Mouse (Mus musculus): ENCODE data around the gene Lrrc45.

Gene Lrrc45

DNA sequence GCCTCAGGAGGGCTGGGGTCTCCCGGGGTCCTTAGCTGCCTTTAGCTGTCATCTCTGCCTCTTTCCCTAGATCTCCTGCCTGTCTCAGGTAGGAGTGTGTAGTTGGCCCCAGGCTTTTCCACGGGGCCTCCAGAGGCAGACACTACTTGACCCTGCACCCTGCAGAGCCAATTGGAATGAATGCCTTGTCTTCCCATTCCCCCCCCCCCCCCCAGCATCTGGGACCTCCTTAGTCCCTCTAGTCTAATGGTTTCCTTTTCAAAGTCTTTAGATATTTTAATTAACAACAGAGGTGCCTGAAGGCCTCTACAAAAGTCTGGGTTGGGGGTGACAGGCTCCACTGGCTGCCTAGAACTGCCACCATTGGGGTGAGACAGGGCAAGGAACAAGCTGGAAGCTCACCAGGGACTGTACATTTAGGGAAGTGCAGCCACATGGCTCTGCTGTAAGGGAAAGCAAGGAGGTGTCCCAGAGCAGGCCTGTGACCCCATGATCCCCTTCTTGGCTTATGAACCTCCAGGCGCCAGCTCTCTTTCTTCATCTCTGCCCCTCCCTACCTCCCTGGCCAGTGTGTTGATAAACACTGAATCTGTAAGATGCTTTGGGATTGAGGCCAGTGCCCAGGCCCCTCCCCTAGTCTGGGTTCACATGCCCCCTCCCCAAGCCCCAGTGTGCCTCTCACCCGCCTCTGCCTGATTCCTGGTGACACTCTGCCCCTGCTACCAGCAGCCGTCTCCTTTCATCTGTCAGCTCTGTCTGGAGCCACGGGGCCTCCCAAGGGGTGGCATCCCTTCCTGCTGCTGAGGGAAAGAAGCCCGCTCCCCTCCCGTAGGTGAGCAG, 9.0 kb upstream of the Lrrc45 start:
- DNase-seq (ENCODE audit: low spot score in 2 of 2): no peak

DNA sequence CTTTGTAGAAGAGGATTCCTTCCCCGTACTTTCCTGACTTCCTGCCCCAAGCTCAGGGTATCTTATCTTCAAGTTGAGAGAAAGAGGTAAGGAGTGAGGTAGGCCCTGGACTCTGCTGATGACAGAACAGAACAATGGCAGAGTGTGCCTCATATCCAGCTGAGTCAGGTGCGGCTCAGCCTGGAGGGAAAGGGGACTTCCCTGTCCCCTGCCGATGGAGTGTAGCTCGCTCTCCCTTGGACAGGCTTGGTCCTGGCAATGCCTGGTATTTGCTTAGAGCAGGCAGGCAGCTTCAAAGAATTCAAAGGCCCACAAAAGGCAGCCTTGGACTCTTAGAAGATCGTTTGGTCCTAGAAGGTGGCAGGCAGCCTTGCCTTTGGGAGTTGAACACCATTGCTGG, 7.6 kb upstream of the Lrrc45 start:
- no peak for DNase-seq (ENCODE audit: low spot score in 2 of 2)

DNA sequence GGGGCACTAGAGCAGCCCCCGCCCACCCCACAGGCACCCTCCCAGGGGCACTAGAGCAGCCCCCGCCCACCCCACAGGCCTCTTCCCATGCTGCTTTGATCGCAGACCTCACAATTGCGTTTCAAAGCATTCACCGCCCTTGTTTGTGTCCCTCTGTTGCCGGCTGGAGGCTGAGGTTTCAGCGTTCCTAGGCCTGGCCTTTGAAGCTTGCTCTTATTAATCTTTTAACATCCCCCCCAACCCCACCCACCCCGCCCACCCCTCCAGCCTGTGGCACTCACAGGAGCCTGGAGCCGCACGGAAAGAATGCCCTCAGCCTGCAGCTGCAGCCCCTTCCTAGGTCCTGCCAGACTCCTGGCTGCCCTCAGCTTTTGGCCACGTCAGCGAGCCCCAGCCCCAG, 6.5 kb upstream of the Lrrc45 start:
- DNase-seq (ENCODE audit: low spot score in 2 of 2): no peak

DNA sequence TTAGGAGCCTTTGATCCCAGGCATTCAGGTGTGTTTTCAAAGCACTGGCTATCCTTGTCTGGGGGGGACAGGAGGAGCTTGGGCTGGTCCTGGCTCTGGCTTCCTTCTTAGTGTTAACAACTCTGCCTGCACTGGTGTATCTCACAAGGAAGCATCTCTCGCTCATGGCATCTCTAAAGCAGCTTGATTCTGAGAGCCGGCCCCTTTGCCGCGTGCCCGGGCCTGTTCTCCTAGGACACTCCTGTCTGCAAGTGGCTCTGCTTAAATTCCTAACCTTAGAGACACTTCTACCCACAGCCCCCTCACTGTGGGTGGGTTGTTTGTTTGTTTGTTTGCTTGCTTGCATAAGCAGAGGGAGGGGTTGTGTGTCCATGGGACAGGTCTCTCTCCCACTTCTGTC, 5.8 kb upstream of the Lrrc45 start:
- DNase-seq (ENCODE audit: low spot score in 2 of 2): no peak

DNA sequence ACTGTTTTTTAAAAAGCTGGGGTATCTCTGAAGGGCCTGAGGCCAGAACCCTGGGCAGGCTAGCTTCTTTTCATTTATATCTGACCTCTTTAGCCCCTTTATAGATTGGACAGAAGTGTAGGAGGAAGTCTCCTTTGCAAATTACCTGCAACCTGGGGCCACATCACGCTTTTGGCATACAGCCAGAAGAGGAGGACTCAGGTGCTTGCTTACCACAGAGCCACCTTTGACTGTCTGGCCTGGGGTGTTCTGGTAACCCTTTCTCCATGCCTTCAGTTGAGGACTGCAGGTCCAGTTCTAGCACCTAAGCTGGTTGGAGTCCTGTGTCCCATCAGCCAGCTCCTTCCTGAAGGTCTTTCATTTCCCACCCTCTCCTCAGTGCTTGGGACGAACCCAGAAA, 4.2 kb upstream of the Lrrc45 start:
- no peak for DNase-seq (ENCODE audit: low spot score in 2 of 2)

DNA sequence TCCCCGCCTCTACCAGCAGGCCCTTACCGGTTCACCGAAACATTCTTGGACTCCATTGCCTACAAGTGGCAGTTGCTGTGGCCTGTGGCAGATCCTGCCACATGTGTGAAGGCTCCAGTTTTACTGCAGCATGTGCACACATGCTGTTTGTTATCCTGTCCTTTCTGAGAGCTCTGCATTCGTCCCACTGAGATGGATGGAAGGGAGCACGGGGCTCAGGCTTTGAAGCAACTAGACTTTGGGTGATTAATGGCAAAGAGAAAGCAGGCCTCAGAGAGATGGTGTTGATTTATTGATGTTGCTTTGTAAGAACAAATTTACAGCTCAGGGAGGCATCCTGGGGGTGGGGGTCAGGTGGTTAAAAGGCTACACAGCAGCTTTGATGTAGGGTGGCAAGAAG, 3.1 kb upstream of the Lrrc45 start:
- DNase-seq (ENCODE audit: low spot score in 2 of 2): no peak

DNA sequence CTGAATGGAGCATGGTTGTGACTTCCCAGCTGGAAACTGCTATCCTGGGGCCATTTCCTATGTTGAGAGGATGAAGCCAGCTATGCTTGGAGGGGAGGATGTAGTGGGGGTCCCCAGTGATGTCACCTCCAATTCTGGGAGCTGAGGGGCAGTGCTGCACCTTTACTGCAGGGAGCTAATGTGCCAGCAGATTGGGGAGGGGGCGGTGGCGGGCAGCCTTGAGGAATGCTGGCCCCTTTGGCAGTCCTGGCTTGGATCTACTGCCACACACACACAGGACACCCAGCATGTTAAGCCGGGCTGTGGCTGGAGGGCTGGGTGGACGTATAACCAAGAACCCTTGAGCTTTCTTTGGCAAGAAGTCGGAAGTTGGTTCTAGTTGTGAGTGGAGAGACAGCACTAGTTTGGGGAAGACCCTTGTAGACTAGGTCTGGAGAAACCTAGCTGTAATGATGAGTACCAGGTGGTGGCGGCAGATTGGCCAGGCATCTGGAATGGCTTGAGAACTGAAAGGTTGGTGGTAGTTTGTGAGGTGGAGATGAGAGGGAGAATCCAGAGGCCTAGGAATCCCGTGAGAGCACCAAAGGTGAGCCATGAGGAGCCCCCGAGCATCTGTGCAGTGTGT, 1.6 kb upstream of the Lrrc45 start:
- no peak for DNase-seq (ENCODE audit: low spot score in 2 of 2)

DNA sequence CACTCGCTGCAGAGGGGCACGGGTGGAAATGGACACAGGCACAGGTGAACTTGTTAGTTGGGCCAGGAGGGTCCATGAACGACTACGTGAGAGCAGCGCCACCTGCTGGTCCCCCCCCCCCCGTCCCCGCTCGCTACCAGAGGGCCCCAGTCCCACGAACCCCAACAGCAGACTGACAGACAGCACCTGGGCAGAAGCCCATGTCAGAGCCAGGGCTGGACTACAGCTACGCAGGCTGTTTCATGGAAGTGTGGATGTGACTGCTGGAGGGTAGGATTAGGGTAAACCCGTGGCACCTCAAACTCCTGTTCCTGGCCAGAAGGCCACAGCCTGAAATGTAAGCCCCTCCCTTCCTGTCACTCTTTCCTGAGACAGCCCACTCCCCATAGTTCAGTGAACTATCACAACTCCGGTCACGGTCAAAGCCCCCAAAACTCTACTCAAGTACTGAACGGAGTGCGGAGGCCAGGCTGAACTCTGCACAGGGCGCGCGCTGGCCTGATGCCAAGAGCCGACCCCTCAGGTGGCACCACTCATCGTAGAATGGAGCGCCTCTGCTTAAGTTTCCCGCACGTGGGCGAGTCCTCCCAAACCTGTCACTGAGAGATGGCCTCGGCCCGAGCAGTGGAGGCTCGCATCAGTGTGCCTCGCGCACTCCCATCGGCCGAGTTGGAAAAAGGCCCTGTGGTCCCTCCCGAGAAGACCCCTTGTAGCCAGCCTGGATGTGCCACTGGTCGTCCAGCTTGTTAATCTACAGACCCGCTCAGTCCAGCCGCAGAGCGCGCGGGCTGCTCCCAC, 755 bp upstream of the Lrrc45 start:
- peak in 1 of 2 experiments; percentile 44 for DNase-seq (ENCODE audit: low spot score in 2 of 2)

DNA sequence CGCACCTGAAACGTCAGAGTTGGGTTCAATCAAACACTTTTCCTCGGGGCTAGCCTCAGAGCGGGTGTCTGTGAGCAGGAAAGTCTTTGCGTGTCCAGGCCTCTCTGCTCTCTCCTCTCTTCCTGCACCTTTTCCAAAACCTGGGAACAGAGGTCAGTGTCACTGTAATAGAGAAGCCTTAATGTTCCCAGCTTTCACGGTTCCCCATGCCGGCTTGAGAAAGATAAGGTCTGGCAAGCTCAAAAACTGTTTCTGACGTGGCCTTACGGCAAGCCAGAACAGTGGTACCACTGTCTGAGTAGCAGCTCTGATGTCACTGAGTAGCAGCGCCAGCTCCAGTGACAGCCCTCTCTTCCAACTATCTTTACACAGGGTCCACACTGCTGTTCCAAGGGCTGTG, 821 bp downstream of the Lrrc45 start:
- DNase-seq (ENCODE audit: low spot score in 2 of 2): no peak

DNA sequence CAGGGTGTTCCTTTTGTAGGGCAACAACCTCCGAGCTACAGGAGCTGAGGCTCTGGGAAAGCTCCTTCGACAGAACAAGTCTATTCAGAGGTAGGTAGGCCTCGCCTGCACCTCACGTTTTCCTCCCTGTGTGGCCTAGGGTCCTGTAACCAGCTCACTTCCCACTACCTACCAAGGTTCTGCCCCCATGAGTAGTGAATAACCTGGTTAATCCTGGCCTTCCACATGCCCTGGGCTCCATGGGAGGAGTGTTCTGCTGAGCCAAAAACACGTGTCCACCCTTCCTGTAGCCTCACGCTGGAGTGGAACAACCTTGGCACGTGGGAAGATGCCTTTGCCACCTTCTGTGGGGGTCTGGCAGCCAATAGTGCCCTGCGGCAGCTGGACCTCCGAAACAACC, 1.4 kb downstream of the Lrrc45 start:
- DNase-seq (ENCODE audit: low spot score in 2 of 2): no peak

DNA sequence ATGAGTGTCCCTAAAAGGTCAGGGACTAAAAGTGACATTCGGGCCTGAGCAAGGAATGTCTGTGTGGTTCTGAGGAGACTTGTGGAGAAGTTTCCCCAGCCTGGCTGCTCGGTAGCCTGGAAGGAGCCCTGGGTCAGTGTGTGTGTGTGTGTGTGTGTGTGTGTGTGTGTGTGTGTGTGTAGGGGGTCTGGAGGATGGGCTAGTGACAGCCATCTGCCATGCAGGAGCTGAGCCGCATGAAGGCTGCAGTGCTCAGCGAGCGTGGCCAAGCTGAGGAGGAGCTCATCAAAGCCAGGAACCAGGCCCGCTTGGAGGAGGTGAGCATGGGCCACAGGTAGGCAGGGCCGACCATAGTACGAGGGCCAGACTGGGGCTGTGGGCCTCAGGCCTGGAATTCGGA, 5.5 kb downstream of the Lrrc45 start:
- no peak for DNase-seq (ENCODE audit: low spot score in 2 of 2)

DNA sequence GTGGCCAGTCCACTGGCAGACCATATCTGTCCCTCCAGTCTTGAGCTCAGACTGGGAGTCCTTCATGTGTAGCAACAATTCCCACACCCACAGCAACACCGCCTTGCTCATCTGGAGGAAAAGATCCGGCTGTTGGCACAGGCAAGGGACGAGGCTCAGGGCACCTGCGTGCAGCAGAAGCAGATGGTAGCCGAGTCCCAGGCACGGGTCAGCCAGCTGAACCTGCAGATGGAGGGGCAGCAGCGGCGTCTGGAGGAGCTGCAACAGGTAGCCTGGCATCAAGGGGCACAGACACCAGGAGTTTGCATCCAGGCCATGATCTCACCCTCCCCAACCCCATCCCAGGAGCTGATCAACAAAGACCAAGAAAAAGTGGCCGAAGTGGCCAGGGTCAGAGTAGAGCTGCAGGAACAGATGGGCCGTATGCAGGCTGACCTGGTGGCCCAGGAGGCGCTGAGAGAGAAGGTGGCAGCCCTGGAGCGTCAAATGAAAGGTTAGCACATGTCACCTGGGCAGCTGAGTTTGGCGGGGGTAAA, 6.2 kb downstream of the Lrrc45 start:
- no peak for DNase-seq (ENCODE audit: low spot score in 2 of 2)

DNA sequence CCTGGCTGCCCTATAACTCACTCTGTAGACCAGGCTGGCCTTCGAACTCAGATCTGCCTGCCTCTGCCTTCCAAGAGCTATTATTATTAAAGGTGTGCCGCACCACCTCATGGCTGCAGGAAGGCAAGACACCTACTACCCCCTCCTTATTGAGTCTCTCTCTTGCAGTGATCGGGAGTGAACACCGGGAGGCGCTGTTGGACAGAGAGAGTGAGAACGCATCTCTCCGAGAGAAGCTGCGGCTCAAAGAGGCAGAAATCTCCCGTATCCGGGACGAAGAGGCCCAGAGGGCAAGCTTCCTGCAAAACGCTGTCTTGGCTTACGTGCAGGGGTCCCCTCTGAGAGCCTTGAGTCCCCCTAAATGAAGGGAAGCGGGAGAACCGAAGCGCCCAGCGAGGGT, 6.7 kb downstream of the Lrrc45 start:
- peak; percentile 80 to 88 for DNase-seq (ENCODE audit: low spot score in 2 of 2)

DNA sequence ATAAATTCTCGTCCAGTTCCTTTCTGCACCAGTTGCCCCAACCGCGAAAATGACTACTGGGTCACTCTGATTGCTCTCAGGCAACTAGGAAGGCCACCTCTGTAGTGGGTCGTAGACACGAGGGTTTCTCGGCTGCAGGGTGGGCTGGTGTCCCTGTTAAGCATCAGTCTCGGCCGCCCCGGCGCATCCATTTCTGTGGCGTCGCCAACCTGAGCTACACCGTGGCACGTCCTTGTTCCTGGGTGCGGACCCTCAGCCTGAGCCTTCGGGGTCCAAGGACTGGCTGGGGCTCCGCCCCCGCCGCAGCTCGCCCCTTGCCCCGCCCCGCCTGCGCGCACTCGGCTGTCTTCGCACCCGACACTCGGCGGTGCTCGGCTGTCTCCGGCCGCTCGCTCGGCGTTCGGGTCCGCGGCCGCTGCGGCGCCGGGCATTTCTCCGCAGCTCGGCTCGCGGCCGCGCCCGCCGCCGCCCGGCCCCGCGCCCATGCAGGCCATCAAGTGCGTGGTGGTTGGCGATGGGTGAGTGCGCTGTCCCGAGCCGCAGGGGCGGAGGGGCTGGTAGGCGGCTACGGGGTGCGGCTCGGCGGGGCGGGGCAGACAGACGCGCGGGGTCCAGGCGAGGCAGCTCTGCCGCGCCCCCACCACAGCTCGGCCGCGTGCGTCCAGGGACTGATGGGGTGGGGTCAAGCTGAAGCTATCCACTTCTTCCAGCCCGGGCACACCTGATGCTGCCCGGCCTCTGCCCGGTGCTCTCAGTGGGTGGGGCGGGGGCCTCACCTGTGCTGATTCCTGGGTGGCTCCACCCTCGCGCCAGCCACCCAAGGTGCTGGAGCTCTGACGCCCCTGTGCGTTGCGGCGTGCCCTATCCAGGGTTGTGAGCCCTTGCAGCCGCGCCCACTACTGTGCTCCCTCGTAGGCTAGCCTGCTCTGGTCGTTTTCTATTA, 7.7 kb downstream of the Lrrc45 start, which contains the start of gene Rac3:
TSS of gene Rac3 (plus strand) at position 347 of the 943 bp plus-strand sequence.
- peak in 1 of 2 experiments; percentile 46 for DNase-seq (ENCODE audit: low spot score in 2 of 2)

DNA sequence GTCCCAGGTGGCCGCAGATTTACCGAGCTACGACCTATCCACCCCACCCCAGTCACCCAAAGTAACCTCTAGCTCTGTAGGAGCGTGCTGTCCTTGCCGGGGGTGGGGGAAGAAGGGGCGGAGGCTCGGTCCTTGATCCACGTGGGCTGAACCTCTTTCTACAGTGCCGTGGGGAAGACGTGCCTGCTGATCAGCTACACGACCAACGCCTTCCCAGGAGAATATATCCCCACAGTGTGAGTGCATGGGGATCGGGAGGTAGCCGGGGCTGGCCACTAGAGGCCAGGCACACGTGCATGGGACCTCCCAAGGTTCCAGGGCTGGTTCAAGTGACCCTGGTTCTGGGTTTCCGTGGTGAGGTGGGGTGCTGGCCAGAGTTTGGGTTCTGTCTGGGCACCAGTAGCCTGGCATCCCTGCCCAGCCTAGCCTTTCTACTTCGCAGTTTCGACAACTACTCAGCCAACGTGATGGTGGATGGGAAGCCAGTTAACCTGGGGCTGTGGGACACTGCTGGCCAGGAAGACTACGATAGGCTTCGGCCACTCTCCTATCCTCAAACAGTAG, 8.4 kb downstream of the Lrrc45 start:
- DNase-seq (ENCODE audit: low spot score in 2 of 2): no peak

DNA sequence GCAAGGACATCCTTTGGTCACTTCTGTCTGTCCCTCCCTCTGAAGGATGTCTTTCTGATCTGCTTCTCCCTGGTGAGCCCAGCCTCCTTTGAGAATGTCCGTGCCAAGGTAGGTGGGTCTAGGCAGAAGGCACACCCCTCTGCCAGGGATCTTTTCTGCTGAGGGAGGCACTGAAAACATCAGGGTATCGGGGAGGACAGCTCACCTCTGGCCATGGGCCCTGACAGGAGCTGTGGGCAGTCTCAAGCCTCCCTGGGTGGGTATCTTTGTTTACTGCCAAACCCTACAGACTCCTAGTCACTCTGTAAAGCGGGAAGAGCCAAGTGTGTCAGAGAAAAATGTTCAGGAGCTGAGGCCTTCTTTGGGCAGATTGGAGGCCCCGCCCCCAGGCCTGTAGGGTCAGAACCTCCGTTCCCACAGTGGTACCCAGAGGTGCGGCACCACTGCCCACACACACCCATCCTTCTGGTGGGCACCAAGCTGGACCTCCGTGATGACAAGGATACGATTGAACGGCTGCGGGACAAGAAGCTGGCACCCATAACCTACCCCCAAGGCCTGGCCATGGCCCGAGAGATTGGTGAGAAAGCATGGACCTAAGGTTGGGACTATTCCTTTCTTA, 9.1 kb downstream of the Lrrc45 start:
- no peak for DNase-seq (ENCODE audit: low spot score in 2 of 2)

DNA sequence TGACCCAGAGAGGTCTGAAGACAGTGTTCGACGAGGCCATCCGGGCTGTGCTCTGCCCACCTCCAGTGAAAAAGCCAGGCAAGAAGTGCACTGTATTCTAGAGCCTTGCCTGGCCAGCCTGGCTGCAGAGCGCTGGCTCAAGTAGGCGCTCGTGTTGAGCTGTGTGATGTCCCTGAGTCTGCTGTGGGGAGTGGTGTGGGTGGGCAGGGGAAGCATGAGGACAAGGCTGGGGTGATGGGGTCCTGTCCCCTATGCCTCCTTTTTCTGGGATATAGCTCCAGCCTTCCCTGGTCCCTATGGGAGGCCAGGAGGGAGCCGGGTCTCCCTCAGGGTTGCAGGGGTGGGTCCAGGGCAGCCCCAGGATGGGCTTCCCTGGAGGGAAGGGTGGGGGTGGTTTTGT, 9.8 kb downstream of the Lrrc45 start:
- DNase-seq (ENCODE audit: low spot score in 2 of 2): no peak

DNA sequence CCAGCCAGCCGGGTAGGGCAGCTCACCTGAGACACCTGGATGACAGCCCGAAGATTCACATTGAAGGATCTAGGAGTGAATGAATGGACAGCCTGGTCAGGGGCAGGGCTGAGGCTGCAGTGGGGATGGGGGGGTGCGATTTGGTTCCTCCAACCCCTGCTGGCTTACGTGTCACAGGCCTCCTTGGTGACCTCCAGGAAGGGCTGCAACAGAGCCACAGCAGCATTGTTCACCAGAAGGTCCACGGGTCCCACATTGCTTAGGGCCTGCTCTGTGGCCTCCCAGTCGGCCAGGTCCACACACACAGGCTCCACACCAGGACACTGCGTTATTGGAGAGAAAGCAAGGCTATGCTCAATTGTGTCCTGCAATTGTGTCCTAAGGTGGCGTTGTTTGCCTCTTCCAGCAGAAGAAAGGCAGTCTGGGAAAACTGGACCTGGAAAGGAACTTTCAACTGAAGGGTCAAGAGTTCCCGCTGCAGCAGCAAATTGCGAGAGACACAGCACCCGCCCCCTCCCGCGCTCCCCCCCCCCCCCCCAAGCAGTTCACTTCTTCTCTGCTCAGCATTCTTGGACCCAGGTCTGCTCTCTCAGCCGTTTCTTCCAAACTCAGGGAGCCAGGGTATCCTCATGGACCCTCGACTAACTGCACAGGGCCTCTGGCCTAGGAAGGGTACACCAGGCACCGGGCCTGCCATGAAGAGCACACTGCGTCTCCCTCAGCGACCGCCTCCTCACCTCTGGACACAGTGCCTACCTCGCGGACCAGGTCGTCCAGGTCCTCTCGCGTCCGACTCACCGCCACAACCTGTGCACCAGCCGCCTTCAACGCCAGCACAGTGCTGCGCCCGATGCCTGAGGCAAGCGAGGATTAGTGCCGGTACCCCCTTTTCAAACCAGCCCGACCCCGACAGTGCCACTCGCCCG, 12.8 kb downstream of the Lrrc45 start:
- no peak for DNase-seq (ENCODE audit: low spot score in 2 of 2)

DNA sequence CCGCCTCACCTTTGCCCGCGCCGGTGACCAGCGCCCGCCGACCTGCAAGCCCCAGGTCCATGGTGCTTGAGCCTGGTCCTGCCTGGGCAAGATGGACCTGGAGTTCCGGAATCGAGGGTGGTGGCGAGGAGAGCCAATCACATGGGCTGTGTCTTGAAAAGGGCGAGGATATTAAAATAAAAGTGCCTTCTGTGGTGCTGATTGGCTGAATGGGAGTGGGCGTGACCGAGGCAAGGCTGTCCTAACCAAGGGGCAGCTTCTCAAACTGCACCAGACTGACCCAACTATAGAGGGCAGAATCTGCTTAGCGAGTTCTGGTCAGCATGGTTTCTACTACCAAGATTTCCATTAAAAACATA, 13.4 kb downstream of the Lrrc45 start, which contains the start of gene Dcxr:
TSS of gene Dcxr (minus strand) at position 113 of the 359 bp plus-strand sequence.
- DNase-seq (ENCODE audit: low spot score in 2 of 2): peak; percentile 83 to 91

All from urinary bladder, postnatal 36 days (tissue).